29 mouse cellular contexts compared by ENCODE assay signal in the genomic region with DNA sequence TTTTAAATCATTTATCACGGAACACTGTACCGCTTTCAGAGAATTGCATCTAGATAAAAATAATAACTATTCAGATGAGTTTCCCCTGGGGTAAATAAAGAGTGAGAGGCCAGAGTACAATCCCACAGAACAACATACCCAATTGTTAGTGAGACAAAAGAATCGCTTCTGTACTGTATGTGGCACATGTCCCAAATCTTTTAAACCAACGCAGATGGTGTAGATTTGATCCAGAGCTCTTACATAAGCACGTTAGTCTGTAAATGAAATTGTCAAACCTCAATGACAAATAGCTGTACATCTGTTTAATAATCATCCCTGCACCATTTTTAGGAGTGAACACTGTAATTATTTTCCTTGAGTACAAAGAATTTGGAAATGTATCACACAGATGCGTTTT.
DNase-seq lines count a peak whose midpoint lies in the region; ATAC-seq and TF ChIP-seq lines count a peak whose summit lies in the region.
"Had no signal": no experiment of that assay in that cellular context is flagged by ENCODE, and none has a peak within 500 bp of the region (broad histone marks: within the 10 kb centered on the region; RNA-seq: fewer than 3 reads in every experiment).

No protein-coding gene starts in this region.

- no peaks in the 10 kb centered on the region for H3K4me1 ChIP-seq in embryonic facial prominence, embryonic 14.5 days (ENCODE audit: control insufficient read depth, insufficient read depth, low read length)
- H3K4me1 ChIP-seq in embryonic facial prominence, embryonic 10.5 days = no peaks in the 10 kb centered on the region
- no peaks in the 10 kb centered on the region for H3K4me1 ChIP-seq in limb, embryonic 14.5 days (ENCODE audit: control insufficient read depth, insufficient read depth, low read length)
- no peaks in the 10 kb centered on the region for H3K4me1 ChIP-seq in limb, embryonic 10.5 days
- H3K4me1 ChIP-seq: heart, embryonic 12.5 days; hindbrain, embryonic 13.5 days; limb, embryonic 15.5 days; neural tube, embryonic 15.5 days; stomach, embryonic 15.5 days had no signal

- H3K4me2 ChIP-seq in embryonic facial prominence, embryonic 14.5 days (ENCODE audit: low read depth, low read length) = no peak overlapping the region
- no peak overlapping the region for H3K4me2 ChIP-seq in limb, embryonic 14.5 days (replicated peaks; ENCODE audit: low read depth, low read length, severe bottlenecking)
- H3K4me2 ChIP-seq: heart, embryonic 12.5 days; hindbrain, embryonic 13.5 days; limb, embryonic 15.5 days; neural tube, embryonic 15.5 days; stomach, embryonic 15.5 days had no signal

- no peak overlapping the region for H3K9ac ChIP-seq in embryonic facial prominence, embryonic 14.5 days (ENCODE audit: low read depth, low read length)
- H3K9ac ChIP-seq in limb, embryonic 14.5 days (ENCODE audit: low read depth, low read length, severe bottlenecking) = no peak overlapping the region
- H3K9ac ChIP-seq: heart, embryonic 12.5 days; hindbrain, embryonic 13.5 days; limb, embryonic 15.5 days; liver, embryonic 14.5 days; neural tube, embryonic 15.5 days; stomach, embryonic 15.5 days had no signal

- no peaks in the 10 kb centered on the region for H3K9me3 ChIP-seq in embryonic facial prominence, embryonic 14.5 days (ENCODE audit: control insufficient read depth, low read length)
- no peaks in the 10 kb centered on the region for H3K9me3 ChIP-seq in embryonic facial prominence, embryonic 10.5 days
- no peaks in the 10 kb centered on the region for H3K9me3 ChIP-seq in limb, embryonic 14.5 days (ENCODE audit: control insufficient read depth, low read length)
- H3K9me3 ChIP-seq in limb, embryonic 10.5 days (replicated peaks) = no peaks in the 10 kb centered on the region
- H3K9me3 ChIP-seq: heart, embryonic 12.5 days; hindbrain, embryonic 13.5 days; limb, embryonic 15.5 days; neural tube, embryonic 15.5 days; stomach, embryonic 15.5 days had no signal

- no peak overlapping the region for H3K4me3 ChIP-seq in embryonic facial prominence, embryonic 14.5 days (ENCODE audit: low read depth, low read length)
- no peak overlapping the region for H3K4me3 ChIP-seq in embryonic facial prominence, embryonic 10.5 days
- no peak overlapping the region for H3K4me3 ChIP-seq in limb, embryonic 14.5 days (replicated peaks; ENCODE audit: low read length)
- no peak overlapping the region for H3K4me3 ChIP-seq in limb, embryonic 10.5 days
- H3K4me3 ChIP-seq: heart, adult 2 months; heart, embryonic 12.5 days; hindbrain, embryonic 13.5 days; limb, embryonic 15.5 days; neural tube, embryonic 15.5 days; stomach, embryonic 15.5 days had no signal

- TF ChIP-seq POLR2A in limb, embryonic 14.5 days (IDR thresholded peaks at IDR 0.05; ENCODE audit: borderline replicate concordance, extremely low read depth, insufficient read depth, insufficient read length) = no peak

- H3K36me3 ChIP-seq in embryonic facial prominence, embryonic 14.5 days (ENCODE audit: control insufficient read depth, insufficient read depth, low read length) = no peaks in the 10 kb centered on the region
- H3K36me3 ChIP-seq in embryonic facial prominence, embryonic 10.5 days (replicated peaks) = no peaks in the 10 kb centered on the region
- no peaks in the 10 kb centered on the region for H3K36me3 ChIP-seq in limb, embryonic 14.5 days (ENCODE audit: control insufficient read depth, insufficient read depth, low read length)
- no peaks in the 10 kb centered on the region for H3K36me3 ChIP-seq in limb, embryonic 10.5 days
- H3K36me3 ChIP-seq: heart, embryonic 12.5 days; hindbrain, embryonic 13.5 days; limb, embryonic 15.5 days; neural tube, embryonic 15.5 days; stomach, embryonic 15.5 days had no signal

- no peak overlapping the region for H3K27ac ChIP-seq in embryonic facial prominence, embryonic 14.5 days (replicated peaks; ENCODE audit: low read depth, low read length)
- H3K27ac ChIP-seq in embryonic facial prominence, embryonic 10.5 days (replicated peaks) = no peak overlapping the region
- no peak overlapping the region for H3K27ac ChIP-seq in limb, embryonic 14.5 days (replicated peaks; ENCODE audit: low read depth, low read length)
- no peak overlapping the region for H3K27ac ChIP-seq in limb, embryonic 10.5 days
- H3K27ac ChIP-seq: heart, adult 2 months; hindbrain, embryonic 13.5 days; limb, embryonic 15.5 days; liver, embryonic 14.5 days; macrophage; neural tube, embryonic 15.5 days; stomach, embryonic 15.5 days had no signal

- no peak for ATAC-seq in embryonic facial prominence, embryonic 14.5 days (ENCODE audit: low read depth)
- no peak for ATAC-seq in limb, embryonic 14.5 days (ENCODE audit: low FRiP score, low read depth)
- ATAC-seq: intestine, embryonic 16.5 days had no signal

- H3K27me3 ChIP-seq in embryonic facial prominence, embryonic 14.5 days (replicated peaks; ENCODE audit: control insufficient read depth, insufficient read depth, low read length) = no peaks in the 10 kb centered on the region
- no peaks in the 10 kb centered on the region for H3K27me3 ChIP-seq in embryonic facial prominence, embryonic 10.5 days (replicated peaks; ENCODE audit: low read depth, poor library complexity, severe bottlenecking)
- H3K27me3 ChIP-seq in limb, embryonic 14.5 days (ENCODE audit: control insufficient read depth, insufficient read depth, low read length) = no peaks in the 10 kb centered on the region
- no peaks in the 10 kb centered on the region for H3K27me3 ChIP-seq in limb, embryonic 10.5 days (ENCODE audit: low read depth, poor library complexity, severe bottlenecking)
- H3K27me3 ChIP-seq: CH12.LX; heart, embryonic 12.5 days; hindbrain, embryonic 13.5 days; limb, embryonic 15.5 days; neural tube, embryonic 15.5 days; stomach, embryonic 15.5 days had no signal

- WGBS in embryonic facial prominence, embryonic 14.5 days = 61% methylated on average over 6 of the region's 6 CpGs
- 90% methylated on average over 6 of the region's 6 CpGs for WGBS in embryonic facial prominence, embryonic 10.5 days
- WGBS in limb, embryonic 14.5 days = 58% methylated on average over 6 of the region's 6 CpGs
- 90% methylated on average over 6 of the region's 6 CpGs for WGBS in limb, embryonic 10.5 days

- peak; percentile 14 for DNase-seq in embryonic facial prominence, embryonic 14.5 days (ENCODE audit: low spot score)
- no peak for DNase-seq in embryonic facial prominence, embryonic 10.5 days (ENCODE audit: low spot score)
- peak; percentile 42 for DNase-seq in layer of hippocampus, adult 11-12 months (ENCODE audit: low spot score)
- DNase-seq in layer of hippocampus, postnatal 25 days (ENCODE audit: extremely low spot score in 1 of 2, low spot score in 1 of 2) = no peak
- DNase-seq in limb, embryonic 14.5 days (ENCODE audit: low spot score) = peak; percentile 17
- DNase-seq in limb, embryonic 10.5 days (ENCODE audit: low spot score) = no peak
- DNase-seq in layer of hippocampus, adult 9-11 months = peak; percentile 57
- no peak for DNase-seq in thymus, postnatal 36 days
- DNase-seq: adrenal gland, adult 8-10 months; cerebellum, adult 11-12 months; heart, adult 2 months; heart, postnatal 4 days; kidney, adult 8-10 months; kidney, postnatal 10 days; lung, adult 2 months; lung, postnatal 10 days; midbrain, embryonic 14.5 days; retina, postnatal 1 day; right cerebral cortex, postnatal 25 days; thymus, postnatal 14 days had no signal

Comparison
In these comparisons a context has a peak if more than half of its experiments do, and no peak if none do; other contexts are left out.
1. DNase-seq: peak in embryonic facial prominence, embryonic 14.5 days (single experiment), layer of hippocampus, adult 11-12 months (single experiment), limb, embryonic 14.5 days (single experiment) and layer of hippocampus, adult 9-11 months (single experiment); none in embryonic facial prominence, embryonic 10.5 days (single experiment), layer of hippocampus, postnatal 25 days (0 of 2), limb, embryonic 10.5 days (single experiment) and thymus, postnatal 36 days (0 of 2).